Mouse (Mus musculus): ENCODE results near the gene Sdr39u1.

Sdr39u1 gene

GRCm38 (mm10) chr14:55899701-55900413 lies at the start of gene Sdr39u1:
Gene Sdr39u1 (minus strand): TSS chr14:55900293.
- in situ Hi-C loops (cut with MboI, MseI), result no loop called here

DNA sequence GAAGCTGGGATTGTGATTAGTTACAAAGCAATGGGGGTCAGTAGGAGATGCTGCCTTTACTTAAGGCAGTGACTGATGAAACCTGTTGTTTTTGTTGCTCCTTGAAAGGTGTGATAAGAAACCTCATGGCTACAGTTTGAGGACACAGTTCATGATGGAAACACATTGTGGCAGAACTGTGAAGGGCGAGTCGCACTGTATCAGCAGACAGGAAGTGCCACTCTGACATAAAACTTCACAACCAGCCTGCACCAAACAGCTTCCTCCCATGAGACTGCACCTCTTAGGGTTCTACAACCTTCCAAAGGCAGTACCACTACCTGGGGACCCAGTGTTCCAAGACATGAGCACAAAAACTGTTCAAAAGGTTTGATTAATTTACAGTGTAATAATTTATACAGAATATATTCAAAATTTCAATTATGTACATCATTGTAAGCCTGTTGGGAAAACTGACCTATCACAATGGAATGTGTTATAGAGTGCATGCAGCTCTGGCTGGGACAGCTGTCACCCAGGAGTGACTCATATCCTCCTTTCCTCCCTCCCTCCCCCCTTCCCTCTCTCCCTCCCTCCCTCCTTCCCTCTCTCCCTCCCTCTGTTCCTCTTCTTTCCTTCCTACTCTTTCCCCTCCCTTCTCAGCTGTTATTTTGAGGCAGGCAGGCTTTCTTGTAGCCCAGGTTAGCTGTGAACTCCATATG lies 46.3 kb upstream of the Sdr39u1 start:
- in situ Hi-C loops (cut with MboI, MseI), result no loop called here

GRCm38 (mm10) chr14:55944575-55944974 lies 44.5 kb upstream of the Sdr39u1 start, which contains the start of gene Cma1:
Gene Cma1 (minus strand): TSS chr14:55944675.
- in situ Hi-C loops (cut with MboI, MseI), result no loop called here

DNA sequence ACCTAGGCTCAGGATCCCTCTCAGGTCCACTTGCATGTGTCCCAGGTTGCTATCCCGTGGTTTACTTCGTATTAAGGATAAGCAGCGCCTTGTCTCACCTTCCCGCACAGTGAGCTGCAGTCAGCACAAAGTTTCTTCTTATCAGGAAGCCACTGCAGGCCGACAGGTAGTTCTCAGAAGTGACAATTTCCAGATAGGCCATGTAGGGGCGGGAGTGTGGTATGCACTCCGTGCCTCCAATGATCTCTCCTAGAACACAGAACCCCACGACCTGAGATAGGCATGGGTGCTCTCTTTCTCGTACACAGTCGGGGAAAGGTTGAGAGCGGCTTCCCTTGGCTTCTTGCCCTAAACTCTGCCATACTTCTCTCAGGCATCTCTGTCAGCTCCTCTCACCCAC lies 43.5 kb upstream of the Sdr39u1 start:
- in situ Hi-C loops (cut with MboI, MseI), result no loop called here

GRCm38 (mm10) chr14:55940070-55940800 lies 40.1 kb upstream of the Sdr39u1 start:
- in situ Hi-C loops (cut with MboI, MseI), result no loop called here

DNA sequence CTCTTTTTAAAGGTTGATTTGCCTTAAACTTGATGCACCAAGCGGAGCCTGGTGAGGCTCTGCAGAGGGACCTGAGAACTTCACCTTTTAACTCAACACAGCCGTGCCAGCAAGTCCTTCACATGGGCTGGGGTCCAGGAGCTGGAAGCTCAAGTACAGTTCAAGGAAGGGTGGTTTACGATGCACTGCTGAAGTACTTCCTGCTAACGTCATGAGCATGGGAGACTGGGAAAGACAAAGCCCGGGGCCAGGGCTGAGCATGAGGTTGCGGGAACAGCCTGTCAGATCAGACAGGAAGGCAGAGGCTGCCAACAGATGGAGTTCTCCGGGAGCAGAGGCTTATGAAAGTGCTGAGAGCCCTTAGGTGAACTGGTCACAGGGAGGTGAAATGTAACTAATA lies 33.5 kb upstream of the Sdr39u1 start:
- in situ Hi-C loops (cut with MboI, MseI), result loop anchor here (10.0 kb wide), 1 partner anchor 629 kb away; no protein-coding TSS in a partner anchor

- in situ Hi-C loops (cut with MboI, MseI), result no loop called here
Observed at GRCm38 (mm10) chr14:55929263-55929997, 29.3 kb upstream of the Sdr39u1 start.

GRCm38 (mm10) chr14:55926847-55927246 lies 26.8 kb upstream of the Sdr39u1 start:
- in situ Hi-C loops (cut with MboI, MseI), result no loop called here

- in situ Hi-C loops (cut with MboI, MseI), result loop anchor here (5.0 kb wide), 2 partner anchors 50 to 135 kb away; partner anchors contain the start of gene Ripk3
Observed at GRCm38 (mm10) chr14:55922475-55923232, 22.6 kb upstream of the Sdr39u1 start.

- in situ Hi-C loops (cut with MboI, MseI), result no loop called here
Observed at GRCm38 (mm10) chr14:55918240-55919082, 18.4 kb upstream of the Sdr39u1 start.

DNA sequence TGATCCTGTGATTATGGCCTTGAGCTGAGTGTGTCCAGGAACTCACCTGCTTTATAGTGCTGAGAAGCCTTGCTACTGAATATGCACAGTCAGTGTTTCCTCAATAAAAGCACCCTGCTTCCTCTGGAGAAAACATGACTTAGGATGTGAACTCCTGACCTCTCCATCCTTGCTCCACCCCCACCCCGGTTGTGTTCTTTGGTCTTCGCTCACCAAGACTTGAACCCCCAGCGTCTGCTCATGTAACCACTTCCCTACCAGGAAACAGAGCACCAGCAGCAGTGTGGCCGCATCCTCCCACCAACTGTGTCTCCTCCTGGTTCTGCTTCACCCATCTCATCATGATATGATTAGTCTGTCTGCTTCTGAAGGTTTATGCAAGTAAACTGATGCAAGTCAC lies 13.3 kb upstream of the Sdr39u1 start:
- in situ Hi-C loops (cut with MboI, MseI), result no loop called here

GRCm38 (mm10) chr14:55905518-55905917 lies 5.4 kb upstream of the Sdr39u1 start:
- in situ Hi-C loops (cut with MboI, MseI), result no loop called here

DNA sequence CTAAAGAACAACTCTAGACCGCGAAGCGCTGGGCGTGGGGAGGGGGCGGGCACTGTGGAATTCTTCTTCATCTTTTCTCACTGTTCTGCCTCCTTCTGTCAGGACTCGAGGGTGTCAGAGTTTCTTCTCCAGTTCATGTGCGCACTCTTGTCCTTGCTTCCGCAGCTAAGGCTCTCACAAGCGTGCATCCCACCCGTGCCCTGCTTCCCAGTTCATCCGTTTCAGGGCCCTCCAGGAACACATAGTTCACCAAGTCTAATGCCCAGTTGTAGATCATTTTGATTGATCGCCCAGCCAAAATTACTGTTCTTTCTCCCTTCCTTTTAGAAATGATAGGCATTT lies 292 bp upstream of the Sdr39u1 start:
- in situ Hi-C loops (cut with MboI, MseI), result no loop called here

DNA sequence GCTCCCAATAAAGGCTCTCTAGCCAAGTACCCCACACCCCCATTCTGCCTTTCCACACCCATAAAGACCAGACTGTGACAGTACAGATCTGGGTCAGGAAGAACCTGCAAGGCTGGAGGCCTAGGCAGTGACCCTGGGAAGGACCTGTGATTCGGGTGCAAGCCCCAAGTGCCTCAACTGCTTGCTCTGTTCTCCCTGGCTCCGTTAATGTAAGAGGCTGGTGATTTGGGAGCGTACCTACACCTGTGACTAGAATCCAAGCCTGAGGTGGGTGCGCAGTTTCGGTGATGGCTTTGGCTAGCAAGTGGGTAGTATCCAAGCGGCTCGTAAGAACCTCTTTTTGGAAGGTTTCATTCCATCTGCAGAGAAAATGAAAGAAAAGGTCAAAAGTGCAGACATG lies 1.1 kb downstream of the Sdr39u1 start:
- in situ Hi-C loops (cut with MboI, MseI), result no loop called here

DNA sequence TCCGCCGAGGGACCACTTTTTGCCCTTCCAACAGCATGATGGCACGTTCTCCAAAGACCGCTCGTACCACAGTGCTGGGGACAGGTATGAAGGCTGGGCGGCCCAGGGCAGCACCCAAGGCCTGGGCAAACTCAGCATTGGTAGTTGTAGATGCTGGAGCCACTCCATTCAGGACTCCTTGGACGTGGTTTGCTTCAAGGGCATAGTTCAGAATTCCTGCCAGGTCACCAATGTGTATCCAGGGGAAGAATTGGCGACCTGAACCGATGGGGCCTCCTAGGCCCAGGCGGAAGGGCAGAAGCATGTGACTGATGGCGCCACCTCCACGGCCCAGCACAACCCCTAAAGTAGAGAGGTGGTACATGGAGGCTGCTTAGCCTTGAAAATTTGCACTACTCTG lies 2.4 kb downstream of the Sdr39u1 start:
- in situ Hi-C loops (cut with MboI, MseI), result no loop called here

DNA sequence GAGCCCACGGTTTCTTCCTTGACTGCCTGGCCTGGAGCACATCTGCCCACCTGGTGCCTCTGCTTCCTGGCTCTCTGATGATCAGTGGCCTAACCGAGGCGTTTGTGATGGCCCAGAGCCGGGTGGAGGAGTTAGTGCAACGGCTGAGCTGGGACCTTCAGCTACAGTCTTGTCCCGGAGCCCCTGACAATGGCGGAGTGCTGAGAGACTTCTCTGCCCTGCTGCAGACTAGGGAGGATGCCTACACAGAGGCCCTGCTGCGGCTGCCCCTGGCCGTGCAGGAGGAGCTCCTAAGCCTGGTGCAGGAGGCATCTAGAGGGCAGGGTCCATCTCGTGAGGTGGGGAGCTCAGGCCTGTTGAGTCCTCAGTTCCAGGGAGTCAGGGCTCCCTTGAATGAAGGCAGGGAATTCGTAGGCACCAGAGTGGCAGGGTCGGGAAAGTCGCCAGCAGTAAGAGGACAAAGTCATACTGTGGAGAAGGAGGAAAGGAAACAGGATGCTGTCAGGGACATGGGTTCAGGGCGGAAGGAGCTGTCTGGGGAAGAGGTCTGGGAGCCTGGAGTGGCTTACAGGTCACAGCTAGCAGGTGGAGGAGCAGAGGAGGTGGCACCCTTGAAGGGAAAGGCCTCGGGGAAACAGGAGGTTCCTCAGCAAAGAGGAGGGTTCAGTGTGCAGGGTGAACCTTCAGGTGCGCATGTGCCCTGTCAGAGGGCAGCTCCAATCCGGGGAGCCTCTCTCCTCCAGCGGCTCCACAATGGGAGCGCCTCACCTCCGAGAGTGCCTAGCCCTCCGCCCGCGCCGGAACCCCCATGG lies 13.3 kb downstream of the Sdr39u1 start:
- in situ Hi-C loops (cut with MboI, MseI), result no loop called here

GRCm38 (mm10) chr14:55885791-55886271 lies 14.3 kb downstream of the Sdr39u1 start:
- in situ Hi-C loops (cut with MboI, MseI), result no loop called here

DNA sequence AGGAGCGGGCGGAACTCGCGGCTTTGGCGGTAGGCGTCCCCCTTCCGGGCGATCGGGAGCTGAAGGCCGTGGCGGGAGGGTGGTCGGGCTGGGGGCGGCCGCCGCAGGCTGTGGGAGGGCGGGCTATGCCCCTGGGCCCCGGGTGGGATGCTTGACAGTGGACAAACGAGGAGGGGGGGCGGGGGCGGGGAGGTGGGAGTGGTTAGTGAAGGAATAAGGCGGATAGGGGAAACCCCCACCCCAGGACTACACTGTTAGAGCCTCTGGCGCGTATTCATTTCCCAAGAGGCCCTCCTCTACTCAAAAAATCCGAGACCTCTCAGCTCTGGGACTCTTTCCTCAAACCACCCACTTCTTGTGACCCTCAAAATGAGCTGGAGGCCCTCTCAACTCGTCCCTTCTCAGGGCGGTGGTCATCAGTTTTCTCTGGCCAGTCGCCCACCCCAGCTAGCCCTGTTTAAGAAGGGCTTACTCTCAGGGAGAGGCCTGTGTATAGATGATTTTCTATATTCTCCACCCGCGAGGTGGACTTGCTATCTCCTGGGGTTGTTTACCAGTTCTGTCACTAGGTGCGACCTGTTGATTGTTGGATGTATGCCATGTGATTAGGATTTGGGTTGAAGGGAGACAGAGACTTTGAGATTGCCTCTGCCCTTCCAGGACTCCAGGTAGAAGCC lies 14.8 kb downstream of the Sdr39u1 start:
- in situ Hi-C loops (cut with MboI, MseI), result no loop called here

DNA sequence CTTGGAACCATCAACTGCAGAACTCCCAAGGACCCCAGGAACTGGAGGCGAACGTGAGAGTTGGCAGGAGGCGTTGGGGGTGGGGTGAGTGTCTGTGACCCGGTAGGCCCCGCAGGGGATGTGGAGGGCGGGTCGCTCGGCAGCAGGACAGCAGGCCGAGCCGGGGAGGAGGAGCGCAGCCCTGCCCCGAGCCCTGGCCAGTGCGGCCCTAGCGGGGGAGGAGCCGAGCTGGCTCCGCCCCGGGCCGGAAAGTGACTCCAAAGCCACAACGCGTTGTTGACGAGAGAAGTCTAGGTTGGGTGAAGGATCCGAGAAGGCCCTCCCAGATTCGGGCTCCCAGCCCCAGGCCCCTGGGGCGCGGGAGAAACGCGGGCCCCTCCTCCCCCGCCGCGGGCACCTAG lies 15.4 kb downstream of the Sdr39u1 start, which contains the start of gene Khnyn:
TSS of gene Khnyn (plus strand) at position 235 of the 401 bp plus-strand sequence.
- in situ Hi-C loops (cut with MboI, MseI), result no loop called here
